Mouse (Mus musculus) midbrain, postnatal 0 days (tissue): ENCODE measurements around the gene Spcs2. TPM values are rescaled to one million over a fixed set of nuclear protein-coding genes. Genes with fewer than 3 reads are reported as not detected.
A peak's percentile ranks its signal among the peaks of the same experiment; 100 is the strongest.

Experiments
- ATAC-seq: fragments of 200-750 bp; cut with Nextera tagmentation; 2 replicates; pipeline ENCODE4 v1.8.0; 2017; ENCODE audit warnings: moderate number of reproducible peaks, mild to moderate bottlenecking, moderate TSS enrichment, moderate library complexity; ENCODE audit not compliant: low FRiP score
- DNase-seq: peaks from one replicate; pipeline ENCODE4 v3.0.0-alpha.2; 2015; ENCODE audit warnings: low spot score
- H3K27ac ChIP-seq: fragments of 300-500 bp; sonication (generic); 2 replicates; pipeline ENCODE4 v1.5.1; 2014; ENCODE audit warnings: low read depth, mild to moderate bottlenecking, low read length, mixed read lengths
- H3K27me3 ChIP-seq: fragments of 300-500 bp; sonication (generic); 2 replicates; pipeline ENCODE4 v1.6.1; 2014; ENCODE audit warnings: low read length, control low read depth, mixed read lengths; ENCODE audit not compliant: insufficient read depth
- H3K36me3 ChIP-seq: fragments of 300-500 bp; sonication (generic); 2 replicates; pipeline ENCODE4 v1.6.1; 2014; ENCODE audit warnings: low read length, control low read depth, mixed read lengths; ENCODE audit not compliant: insufficient read depth
- H3K4me1 ChIP-seq: fragments of 300-500 bp; sonication (generic); 2 replicates; pipeline ENCODE4 v1.6.1; 2014; ENCODE audit warnings: mild to moderate bottlenecking, control low read depth, antibody characterized with exemption, low read length, mixed read lengths; ENCODE audit not compliant: insufficient read depth
- H3K4me2 ChIP-seq: fragments of 300-500 bp; sonication (generic); 2 replicates; pipeline ENCODE4 v1.6.1; 2014; ENCODE audit warnings: low read depth, mild to moderate bottlenecking, low read length, mixed read lengths; ENCODE audit not compliant: poor library complexity, severe bottlenecking
- H3K4me3 ChIP-seq: fragments of 300-500 bp; sonication (generic); 2 replicates; pipeline ENCODE4 v1.5.1; 2014; ENCODE audit warnings: low read depth, mild to moderate bottlenecking, low read length, moderate library complexity
- H3K9ac ChIP-seq: fragments of 300-500 bp; sonication (generic); replicated peaks from 2 replicates; pipeline ENCODE4 v1.6.1; 2014; ENCODE audit warnings: mild to moderate bottlenecking, low read length, moderate library complexity, mixed read lengths; ENCODE audit not compliant: poor library complexity, severe bottlenecking
- H3K9me3 ChIP-seq: fragments of 300-500 bp; sonication (generic); 2 replicates; pipeline ENCODE4 v1.6.1; 2016; ENCODE audit warnings: low read length, control low read depth
- CTCF ChIP-seq: IDR thresholded peaks from 2 replicates; pipeline ENCODE4 v1.5.1; 2016; ENCODE audit warnings: antibody characterized with exemption, mild to moderate bottlenecking
- WGBS: fragments of 180-500 bp; shearing (Covaris S2); extraction: QIAGEN DNeasy Blood & Tissue Kit; methylation state at CpG from one replicate; pipeline ENCODE4 v1.1.7; 2014; 5-methylcytosine and 5-hydroxymethylcytosine counted together
- polyA plus RNA-seq: library from polyadenylated mRNA; unstranded; fragments of >200 nt; fragmentation: Nextera tagmentation; extraction: Ambion mirVana; gene quantifications from 2 replicates; pipeline ENCODE4 v1.2.1, GENCODE M21; 2015
- total RNA-seq: library from RNA; depleted of rRNA; stranded (reverse); fragments of >200 nt; gene quantifications from 2 replicates; pipeline ENCODE4 v1.2.3, GENCODE M21; 2014

Gene Spcs2
- total and polyA plus RNA-seq, 2 experiments from 2014 or later, result 119 to 264 TPM

- Histone ChIP-seq H3K4me1 (no peaks in the 10 kb centered on the region), H3K9me3 (no peaks in the 10 kb centered on the region), H3K9ac (no peak overlapping the region), H3K4me2 (no peak overlapping the region), H3K27ac (no peak overlapping the region), H3K36me3 (peaks cover 9% of the 10 kb centered on the region; the same call in 1 of the 2 replicates), H3K4me3 (no peak overlapping the region), H3K27me3 (no peaks in the 10 kb centered on the region)
- ATAC-seq (no peak), DNase-seq (no peak)
- TF ChIP-seq CTCF, result no peak
- WGBS, result 93% methylated on average over 2 of the region's 2 CpGs
Measured at GRCm38 (mm10) chr7:99833846-99834222, 29.4 kb downstream of the Spcs2 start.

DNA sequence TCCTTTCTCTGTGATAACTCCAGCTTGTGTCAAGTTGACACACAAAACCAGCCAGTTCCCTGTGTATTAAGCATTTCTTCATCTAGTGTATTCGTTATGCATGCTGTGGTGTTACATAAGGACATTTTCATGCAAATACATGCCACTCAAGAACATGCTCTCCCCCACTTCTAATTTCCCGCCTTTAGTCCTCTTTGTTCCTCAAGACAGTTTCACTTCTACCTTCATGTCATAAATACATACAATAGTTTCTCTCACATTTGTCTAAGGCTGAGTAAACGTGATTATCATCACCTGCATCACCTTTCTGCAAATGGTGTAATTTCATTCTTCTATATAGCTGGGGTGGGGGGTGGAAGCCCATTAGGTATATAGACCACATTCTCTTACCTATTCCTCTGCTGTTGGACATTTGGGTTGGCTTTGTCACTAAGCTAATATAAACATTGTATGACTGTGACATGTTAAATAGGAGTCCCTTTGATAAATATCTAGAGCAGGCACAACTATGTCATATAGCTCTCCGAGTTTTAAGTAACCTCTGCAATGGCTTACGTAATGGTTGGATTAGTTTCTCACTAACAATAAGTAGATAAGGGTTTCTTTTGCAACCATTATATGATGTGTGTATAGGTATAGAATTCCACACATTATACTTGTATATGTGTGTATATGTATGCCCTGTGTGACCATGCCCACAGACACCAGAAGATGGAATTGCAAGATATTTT, 30.0 kb downstream of the Spcs2 start:
- Histone ChIP-seq H3K4me2 (no peak overlapping the region), H3K4me1 (no peaks in the 10 kb centered on the region), H3K36me3 (peaks cover 5% of the 10 kb centered on the region; the same call in 1 of the 2 replicates), H3K9me3 (no peaks in the 10 kb centered on the region), H3K27ac (no peak overlapping the region), H3K4me3 (no peak overlapping the region), H3K27me3 (no peaks in the 10 kb centered on the region), H3K9ac (no peak overlapping the region)
- 87% methylated on average over 5 of the region's 5 CpGs for WGBS
- DNase-seq, result no peak
- TF ChIP-seq CTCF, result no peak
- ATAC-seq, result no peak

- peak; percentile 45 for TF ChIP-seq CTCF
- Histone ChIP-seq H3K4me1 (no peaks in the 10 kb centered on the region), H3K4me2 (peak within 1 kb of the TSS; percentile 54), H3K36me3 (no peaks in the 10 kb centered on the region), H3K27me3 (no peaks in the 10 kb centered on the region), H3K4me3 (peak within 1 kb of the TSS; percentile 40), H3K9me3 (no peaks in the 10 kb centered on the region), H3K27ac (peak within 1 kb of the TSS; percentile 52), H3K9ac (no peak within 1 kb of the TSS; the same call in 1 of the 2 replicates)
- ATAC-seq, result peak; percentile 98
- under 1% methylated on average over 26 of the region's 26 CpGs for WGBS
- peak; percentile 90 for DNase-seq
Measured at GRCm38 (mm10) chr7:99828083-99828570, 35.1 kb downstream of the Spcs2 start, which contains the start of gene Neu3. TSS of gene Neu3 (minus strand) at chr7:99828417.

GRCm38 (mm10) chr7:99826096-99826495, 37.2 kb downstream of the Spcs2 start:
- Histone ChIP-seq H3K4me3 (no peak overlapping the region), H3K4me1 (no peaks in the 10 kb centered on the region), H3K9me3 (no peaks in the 10 kb centered on the region), H3K9ac (no peak overlapping the region), H3K27me3 (no peaks in the 10 kb centered on the region), H3K27ac (no peak overlapping the region), H3K4me2 (no peak overlapping the region), H3K36me3 (no peaks in the 10 kb centered on the region)
- WGBS, result 69% methylated on average over 6 of the region's 6 CpGs
- DNase-seq (no peak), ATAC-seq (no peak)
- no peak for TF ChIP-seq CTCF

GRCm38 (mm10) chr7:99825511-99825910, 37.8 kb downstream of the Spcs2 start:
- Histone ChIP-seq H3K4me1 (no peaks in the 10 kb centered on the region), H3K9me3 (no peaks in the 10 kb centered on the region), H3K9ac (no peak overlapping the region), H3K27ac (no peak overlapping the region), H3K27me3 (no peaks in the 10 kb centered on the region), H3K36me3 (no peaks in the 10 kb centered on the region), H3K4me3 (no peak overlapping the region), H3K4me2 (no peak overlapping the region)
- no peak for DNase-seq
- no peak for ATAC-seq
- WGBS, result 88% methylated on average over 9 of the region's 9 CpGs
- TF ChIP-seq CTCF, result no peak
